Mouse (Mus musculus): ENCODE results near the gene Idh1.

DNA sequence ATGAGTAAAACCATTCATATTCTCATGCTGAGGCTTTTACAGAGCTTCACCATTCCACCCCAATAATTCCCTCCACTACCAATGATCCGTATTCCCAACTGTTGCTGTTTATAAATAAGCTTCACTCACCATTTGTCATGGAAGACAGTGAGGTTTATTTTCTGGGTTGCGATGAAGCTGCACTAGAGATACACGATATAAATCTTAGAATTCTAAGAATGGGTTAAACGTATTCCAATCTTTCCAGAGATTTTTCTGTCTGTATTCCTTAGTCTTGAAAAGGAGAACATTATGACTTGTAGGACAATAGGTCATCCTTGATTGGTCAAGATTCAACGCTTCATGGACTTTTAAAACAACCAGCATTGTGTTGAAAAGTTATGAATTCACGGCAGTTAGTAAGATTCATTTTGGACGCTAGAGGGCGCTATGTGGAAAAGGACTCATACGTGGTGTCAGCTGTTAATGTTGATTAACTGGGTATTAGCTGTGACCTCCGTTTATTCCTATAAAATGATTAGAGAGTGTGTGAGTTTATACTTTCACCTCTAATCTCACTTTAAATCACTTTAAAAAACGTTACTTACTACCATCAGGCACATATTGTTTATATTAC, 6.6 kb downstream of the Idh1 start:
- TF ChIP-seq MAX (IDR thresholded peaks at IDR 0.05; ENCODE audit: low read depth) (no peak), MYOD1 (IDR thresholded peaks at IDR 0.05; ENCODE audit: control insufficient read depth in 1 of 3, insufficient read length in 2 of 3, low read depth in 2 of 3) (peak in 1 of 3 experiments; percentile 10), CEBPB (IDR thresholded peaks at IDR 0.05; ENCODE audit: insufficient read depth, poor library complexity, severe bottlenecking) (no peak), TCF12 (IDR thresholded peaks at IDR 0.05; ENCODE audit: insufficient read depth, poor library complexity, severe bottlenecking) (no peak), POLR2A (IDR thresholded peaks at IDR 0.05; ENCODE audit: insufficient read length, low read depth) (no peak), REST (IDR thresholded peaks at IDR 0.05; ENCODE audit: insufficient read depth, insufficient read length) (no peak), POLR2AphosphoS2 (IDR thresholded peaks at IDR 0.05; ENCODE audit: insufficient read length, low read depth) (no peak), E2F4 (IDR thresholded peaks at IDR 0.05; ENCODE audit: insufficient read depth) (no peak), MYOG (IDR thresholded peaks at IDR 0.05; ENCODE audit: control insufficient read depth in 1 of 3, insufficient read depth in 1 of 3, insufficient read length in 2 of 3, low read depth in 2 of 3) (no peak), USF1 (IDR thresholded peaks at IDR 0.05; ENCODE audit: low read depth) (no peak)

All from myocyte (in vitro differentiated cells).